ENCODE assay signal across 8 mouse cellular contexts in genomic region chr8:127063551-127064360, GRCm38 (mm10). TPM values are rescaled to one million over a fixed set of nuclear protein-coding genes. Genes with fewer than 3 reads are reported as not detected.
DNase-seq lines count a peak whose midpoint lies in the region; ATAC-seq and TF ChIP-seq lines count a peak whose summit lies in the region.

Gene Pard3, plus strand, starts transcription at chr8:127063893.

- H3K4me1 ChIP-seq in E14TG2a.4 (replicated peaks; ENCODE audit: low read depth, low read length): peaks cover 18% of the 10 kb centered on the region
- H3K4me1 ChIP-seq in brown adipose tissue, adult 24 weeks (ENCODE audit: control insufficient read depth, insufficient read depth, insufficient read length, low read length): 0 out of 2 replicates have a peak, but pooled peaks cover 2% of the 10 kb centered on the region
- H3K4me1 ChIP-seq in forebrain, embryonic 14.5 days (ENCODE audit: control insufficient read depth, insufficient read depth, low read length): peaks cover 17% of the 10 kb centered on the region
- peaks cover 25% of the 10 kb centered on the region for H3K4me1 ChIP-seq in heart, embryonic 16.5 days (ENCODE audit: control insufficient read depth, insufficient read depth, low read length)
- H3K4me1 ChIP-seq in liver, embryonic 15.5 days (replicated peaks): peaks cover 13% of the 10 kb centered on the region; the same call in 1 of the 2 replicates
- no peaks in the 10 kb centered on the region for H3K4me1 ChIP-seq in olfactory bulb, adult 2 months (ENCODE audit: control insufficient read depth, insufficient read depth, low read length)

- 0 out of 2 replicates have a peak, but pooled peaks have one; percentile 11 for TF ChIP-seq POLR2A in olfactory bulb, adult 2 months (IDR thresholded peaks at IDR 0.05; ENCODE audit: insufficient read depth, low read depth, low read length)

- WGBS in forebrain, embryonic 14.5 days: under 1% methylated on average over 77 of the region's 98 CpGs
- WGBS in heart, embryonic 16.5 days: under 1% methylated on average over 91 of the region's 98 CpGs
- under 1% methylated on average over 89 of the region's 98 CpGs for WGBS in liver, embryonic 15.5 days (ENCODE audit: insufficient replicate concordance)
- under 1% methylated on average over 97 of the region's 98 CpGs for WGBS in olfactory bulb, adult 2 months

- no peak; the same call in 1 of the 2 replicates for TF ChIP-seq CTCF in E14TG2a.4 (conservative IDR thresholded peaks at IDR 0.05; ENCODE audit: low read length)
- TF ChIP-seq CTCF in olfactory bulb, adult 2 months (IDR thresholded peaks at IDR 0.05; ENCODE audit: insufficient read depth, low read depth, low read length): 0 out of 2 replicates have a peak, but pooled peaks have one; percentile 15

- H3K9me3 ChIP-seq in E14TG2a.4 (ENCODE audit: low read length): no peaks in the 10 kb centered on the region
- no peaks in the 10 kb centered on the region for H3K9me3 ChIP-seq in forebrain, embryonic 14.5 days (replicated peaks; ENCODE audit: control insufficient read depth, low read length)
- H3K9me3 ChIP-seq in heart, embryonic 16.5 days (replicated peaks; ENCODE audit: control insufficient read depth, low read length): no peaks in the 10 kb centered on the region
- no peaks in the 10 kb centered on the region for H3K9me3 ChIP-seq in liver, embryonic 15.5 days (replicated peaks)

- no peaks in the 10 kb centered on the region for H3K36me3 ChIP-seq in E14TG2a.4 (ENCODE audit: insufficient read depth, low read length)
- no peaks in the 10 kb centered on the region for H3K36me3 ChIP-seq in forebrain, embryonic 14.5 days (ENCODE audit: control insufficient read depth, insufficient read depth, low read length)
- no peaks in the 10 kb centered on the region for H3K36me3 ChIP-seq in heart, embryonic 16.5 days (ENCODE audit: control insufficient read depth, insufficient read depth)
- H3K36me3 ChIP-seq in liver, embryonic 15.5 days (replicated peaks): no peaks in the 10 kb centered on the region

- peak; percentile 87 for DNase-seq in forebrain, embryonic 14.5 days (ENCODE audit: low spot score)
- DNase-seq in kidney, postnatal 4 days: peak; percentile 84 to 90
- peak; percentile 82 for DNase-seq in urinary bladder, postnatal 14 days (ENCODE audit: low spot score)

- peak within 1 kb of the TSS; percentile 84 for H3K27ac ChIP-seq in brown adipose tissue, adult 24 weeks (replicated peaks; ENCODE audit: low read depth, low read length)
- peak within 1 kb of the TSS; percentile 93 for H3K27ac ChIP-seq in forebrain, embryonic 14.5 days (ENCODE audit: low read depth, low read length)
- H3K27ac ChIP-seq in heart, embryonic 16.5 days (ENCODE audit: low read length): peak within 1 kb of the TSS; percentile 97
- H3K27ac ChIP-seq in liver, embryonic 15.5 days (replicated peaks): peak within 1 kb of the TSS; percentile 71
- H3K27ac ChIP-seq in olfactory bulb, adult 2 months (ENCODE audit: insufficient read depth, low read depth, low read length): 0 out of 2 replicates have a peak within 1 kb of the TSS, but pooled peaks have one; percentile 19

- H3K4me3 ChIP-seq in E14TG2a.4 (replicated peaks; ENCODE audit: low read length): peak within 1 kb of the TSS; percentile 93
- H3K4me3 ChIP-seq in brown adipose tissue, adult 24 weeks (ENCODE audit: insufficient read depth, low read depth, low read length): peak within 1 kb of the TSS; percentile 91
- H3K4me3 ChIP-seq in forebrain, embryonic 14.5 days (ENCODE audit: low read depth, low read length): peak within 1 kb of the TSS; percentile 74
- H3K4me3 ChIP-seq in heart, embryonic 16.5 days (ENCODE audit: low read length): peak within 1 kb of the TSS; percentile 94
- peak within 1 kb of the TSS; percentile 59 for H3K4me3 ChIP-seq in liver, embryonic 15.5 days (replicated peaks)
- H3K4me3 ChIP-seq in olfactory bulb, adult 2 months (ENCODE audit: insufficient read depth, low read depth, low read length): peak within 1 kb of the TSS; percentile 80

- peaks cover 15% of the 10 kb centered on the region for H3K27me3 ChIP-seq in E14TG2a.4 (ENCODE audit: insufficient read depth, low read length)
- H3K27me3 ChIP-seq in forebrain, embryonic 14.5 days (replicated peaks; ENCODE audit: control insufficient read depth, insufficient read depth, low read length): no peaks in the 10 kb centered on the region
- H3K27me3 ChIP-seq in heart, embryonic 16.5 days (ENCODE audit: control insufficient read depth, insufficient read depth, low read length): no peaks in the 10 kb centered on the region
- H3K27me3 ChIP-seq in liver, embryonic 15.5 days: peaks cover 65% of the 10 kb centered on the region

- peak within 1 kb of the TSS; percentile 92 for H3K9ac ChIP-seq in forebrain, embryonic 14.5 days (ENCODE audit: low read length)
- H3K9ac ChIP-seq in heart, embryonic 16.5 days (ENCODE audit: low read length): peak within 1 kb of the TSS; percentile 94
- peak within 1 kb of the TSS; percentile 53 for H3K9ac ChIP-seq in liver, embryonic 15.5 days

- peak; percentile 96 for ATAC-seq in forebrain, embryonic 14.5 days
- ATAC-seq in heart, embryonic 16.5 days (replicated peaks; ENCODE audit: extremely low read depth, insufficient read depth, low FRiP score): peak; percentile 93
- ATAC-seq in liver, embryonic 15.5 days (ENCODE audit: insufficient read depth): peak; percentile 73

- H3K4me2 ChIP-seq in forebrain, embryonic 14.5 days (ENCODE audit: low read length): peak within 1 kb of the TSS; percentile 72
- H3K4me2 ChIP-seq in heart, embryonic 16.5 days (ENCODE audit: low read depth, low read length): peak within 1 kb of the TSS; percentile 69
- peak within 1 kb of the TSS; percentile 52 for H3K4me2 ChIP-seq in liver, embryonic 15.5 days

RNA-seq across cellular contexts. Expression of gene Pard3, which starts in this region (rescaled TPM):
- polyA plus RNA-seq in brown adipose tissue, adult 24 weeks (2012; ENCODE audit: insufficient read depth, insufficient read length, missing spikeins): 14.6 and 17.9 TPM in 2 replicates
- 15.5 and 16.5 TPM in 2 replicates for polyA plus RNA-seq in forebrain, embryonic 14.5 days (2014; fragmentation: Nextera tagmentation; extraction: Ambion mirVana)
- 12.7 and 16.1 TPM in 2 replicates for polyA plus RNA-seq in heart, embryonic 16.5 days (2015; fragmentation: Nextera tagmentation; extraction: Ambion mirVana)
- 6.3 and 7.6 TPM in 2 replicates for polyA plus RNA-seq in liver, embryonic 15.5 days (2015; fragmentation: Nextera tagmentation; extraction: Ambion mirVana)
- not detected in 2 replicates for polyA plus RNA-seq in olfactory bulb, adult 2 months (2012; ENCODE audit: insufficient read depth, insufficient read length, low replicate concordance, missing spikeins)

Comparison
In these comparisons a context has a peak if more than half of its experiments do, and no peak if none do; other contexts are left out.
1. Peak in every context shown above with its lines: DNase-seq, ATAC-seq, H3K4me3 ChIP-seq and H3K27ac ChIP-seq.
2. H3K27ac ChIP-seq: peak in every context shown above with its lines; median percentile 97 in heart, embryonic 16.5 days; 93 in forebrain, embryonic 14.5 days; 84 in brown adipose tissue, adult 24 weeks; 71 in liver, embryonic 15.5 days; 19 in olfactory bulb, adult 2 months.